Mouse (Mus musculus) lung, adult 2 months (tissue): Measurements from ENCODE around the gene Hdgfl2. TPM values are rescaled to one million over a fixed set of nuclear protein-coding genes. Genes with fewer than 3 reads are reported as not detected.

Experiments used
- DNase-seq: peaks from one replicate; pipeline ENCODE4 v3.0.0; 2022
- H3K4me1 ChIP-seq: fragments of 200-500 bp; 2 replicates; pipeline ENCODE4 v1.6.1; 2011; ENCODE audit warnings: low read length; ENCODE audit not compliant: control insufficient read depth, insufficient read depth
- H3K4me3 ChIP-seq: fragments of 200-500 bp; replicated peaks from 2 replicates; pipeline ENCODE3; 2011; ENCODE audit warnings: low read depth, mild to moderate bottlenecking, control low read depth, low read length; ENCODE audit errors: extremely low read depth
- CTCF ChIP-seq: fragments of 200-500 bp; IDR thresholded peaks from 2 replicates; pipeline ENCODE4 v1.5.1; 2011; ENCODE audit warnings: mild to moderate bottlenecking, low read length, control low read depth; ENCODE audit not compliant: insufficient read depth
- POLR2A ChIP-seq: fragments of 200-500 bp; IDR thresholded peaks from 2 replicates; pipeline ENCODE4 v1.6.1; 2011; ENCODE audit warnings: low read depth, mild to moderate bottlenecking, control low read depth, low read length, borderline replicate concordance; ENCODE audit errors: extremely low read depth
- WGBS: fragments of 180-500 bp; shearing (Covaris S2); methylation state at CpG from one replicate; pipeline ENCODE4 v1.1.7; 2018; 5-methylcytosine and 5-hydroxymethylcytosine counted together
- polyA plus RNA-seq: library from polyadenylated mRNA; depleted of rRNA; stranded (reverse); fragments of >200 nt; gene quantifications from 2 replicates; pipeline ENCODE4 v1.2.3, GENCODE M21; 2012

Hdgfl2 gene
- polyA plus RNA-seq, 1 experiment = 47.2 TPM

DNA sequence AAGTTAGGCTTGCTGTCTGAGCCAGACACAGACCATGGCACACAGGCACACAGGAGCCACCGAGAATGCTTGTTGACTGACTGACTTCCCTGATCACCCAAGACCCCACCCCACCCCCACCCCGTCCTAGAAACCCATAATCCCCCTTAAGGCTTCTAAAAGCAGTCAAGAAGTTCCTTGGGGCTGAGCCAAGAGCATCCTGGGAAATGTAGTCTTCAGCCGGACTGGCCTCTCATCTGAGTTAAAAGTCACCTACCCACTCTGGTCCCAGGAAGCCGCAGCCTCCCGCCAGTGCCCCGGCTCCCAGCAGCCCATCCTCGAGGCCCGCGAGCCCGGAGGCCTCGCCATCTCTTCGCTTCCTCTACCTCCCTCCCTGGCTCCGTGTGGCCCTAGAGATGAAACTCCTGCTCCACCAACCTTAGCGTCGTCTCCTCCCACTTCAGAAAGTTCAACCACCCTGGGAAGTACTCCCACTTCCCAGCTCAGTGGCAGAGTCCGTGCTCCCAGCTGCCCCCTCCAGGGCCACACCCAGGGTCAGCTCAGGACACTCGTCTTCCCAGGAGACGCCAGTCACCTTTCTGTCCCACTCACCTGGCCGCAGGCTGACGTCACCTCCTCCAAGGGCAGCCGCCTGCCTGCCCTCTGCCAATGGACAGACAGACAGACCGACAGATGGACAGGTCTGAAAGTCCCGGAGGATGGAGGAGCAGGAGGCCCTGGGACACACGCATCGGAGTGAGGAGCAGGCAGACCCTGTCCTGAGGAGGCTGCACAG is 58.6 kb downstream of the Hdgfl2 start:
- no peak for TF ChIP-seq POLR2A
- TF ChIP-seq CTCF = no peak
- WGBS = 37% methylated on average over 25 of the region's 25 CpGs
- no peak overlapping the region for H3K4me3 ChIP-seq
- peaks cover 3% of the 10 kb centered on the region; the same call in 1 of the 2 replicates for H3K4me1 ChIP-seq
- DNase-seq = no peak

DNA sequence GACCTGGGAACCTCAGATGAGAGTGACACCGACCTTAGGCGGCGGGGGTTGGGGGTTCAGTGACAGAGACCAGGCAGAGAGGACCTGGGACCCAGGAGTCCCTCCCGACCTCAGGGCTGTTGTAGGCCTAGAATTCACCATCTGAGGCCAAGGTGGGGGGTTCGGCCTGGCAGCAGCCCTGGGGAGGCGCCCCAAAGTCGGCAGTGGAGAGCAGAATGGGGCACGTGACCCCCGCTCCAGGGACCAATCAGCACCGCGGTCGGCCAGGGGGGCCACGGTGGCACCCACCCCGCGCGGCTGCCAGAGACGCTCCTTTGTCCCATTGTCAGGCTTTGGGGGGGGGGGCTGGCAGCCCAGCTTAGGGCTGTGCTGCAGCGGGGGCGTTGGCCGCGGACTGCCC is 59.9 kb downstream of the Hdgfl2 start:
- WGBS = 15% methylated on average over 21 of the region's 21 CpGs
- Histone ChIP-seq H3K4me1 (peaks cover 2% of the 10 kb centered on the region; the same call in 1 of the 2 replicates), H3K4me3 (no peak overlapping the region)
- TF ChIP-seq POLR2A (no peak), CTCF (no peak)
- no peak for DNase-seq

DNA sequence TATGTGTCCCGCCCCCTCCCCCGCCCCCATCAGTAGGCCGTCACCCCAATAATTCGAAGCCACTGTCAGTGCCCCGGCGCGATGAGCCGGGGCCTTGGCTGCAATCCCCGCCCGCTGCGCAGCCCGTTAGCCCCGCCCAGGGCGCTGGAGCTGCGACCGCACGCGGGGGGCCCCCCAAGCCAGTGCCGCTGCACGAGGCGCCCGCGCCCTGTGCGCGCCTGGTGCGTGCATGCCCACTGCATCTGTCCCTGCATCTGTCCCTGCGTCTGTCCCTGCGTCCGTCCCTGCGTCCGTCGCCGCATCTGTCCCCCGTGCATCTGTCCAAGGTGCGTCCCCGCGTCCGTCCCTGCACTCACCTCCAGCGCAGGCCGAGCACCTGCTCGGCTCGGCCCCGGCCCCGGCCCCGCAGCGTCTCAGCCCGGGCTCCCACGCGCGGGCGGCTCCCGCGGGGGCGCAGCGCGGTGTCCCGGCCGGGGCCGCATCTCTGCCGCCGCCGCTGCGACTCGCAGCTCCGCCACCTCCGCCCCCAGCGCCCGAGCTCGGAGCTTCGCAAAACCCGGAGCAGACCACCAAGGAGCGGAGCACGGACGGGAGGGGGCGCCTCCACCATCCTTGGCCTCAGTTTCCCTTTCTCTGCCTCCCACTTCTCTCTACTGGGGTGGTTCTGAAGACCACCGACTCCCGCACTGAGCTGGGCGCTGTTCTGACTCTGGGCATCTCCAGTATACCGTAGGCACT is 60.6 kb downstream of the Hdgfl2 start, which contains the start of gene Sema6b:
Gene Sema6b (minus strand): TSS at position 486 of the 738 bp plus-strand sequence.
- peak within 1 kb of the TSS; percentile 63 for H3K4me3 ChIP-seq
- DNase-seq = peak; percentile 46
- no peaks in the 10 kb centered on the region for H3K4me1 ChIP-seq
- TF ChIP-seq POLR2A = no peak
- no peak for TF ChIP-seq CTCF
- WGBS = 2% methylated on average over 78 of the region's 79 CpGs

DNA sequence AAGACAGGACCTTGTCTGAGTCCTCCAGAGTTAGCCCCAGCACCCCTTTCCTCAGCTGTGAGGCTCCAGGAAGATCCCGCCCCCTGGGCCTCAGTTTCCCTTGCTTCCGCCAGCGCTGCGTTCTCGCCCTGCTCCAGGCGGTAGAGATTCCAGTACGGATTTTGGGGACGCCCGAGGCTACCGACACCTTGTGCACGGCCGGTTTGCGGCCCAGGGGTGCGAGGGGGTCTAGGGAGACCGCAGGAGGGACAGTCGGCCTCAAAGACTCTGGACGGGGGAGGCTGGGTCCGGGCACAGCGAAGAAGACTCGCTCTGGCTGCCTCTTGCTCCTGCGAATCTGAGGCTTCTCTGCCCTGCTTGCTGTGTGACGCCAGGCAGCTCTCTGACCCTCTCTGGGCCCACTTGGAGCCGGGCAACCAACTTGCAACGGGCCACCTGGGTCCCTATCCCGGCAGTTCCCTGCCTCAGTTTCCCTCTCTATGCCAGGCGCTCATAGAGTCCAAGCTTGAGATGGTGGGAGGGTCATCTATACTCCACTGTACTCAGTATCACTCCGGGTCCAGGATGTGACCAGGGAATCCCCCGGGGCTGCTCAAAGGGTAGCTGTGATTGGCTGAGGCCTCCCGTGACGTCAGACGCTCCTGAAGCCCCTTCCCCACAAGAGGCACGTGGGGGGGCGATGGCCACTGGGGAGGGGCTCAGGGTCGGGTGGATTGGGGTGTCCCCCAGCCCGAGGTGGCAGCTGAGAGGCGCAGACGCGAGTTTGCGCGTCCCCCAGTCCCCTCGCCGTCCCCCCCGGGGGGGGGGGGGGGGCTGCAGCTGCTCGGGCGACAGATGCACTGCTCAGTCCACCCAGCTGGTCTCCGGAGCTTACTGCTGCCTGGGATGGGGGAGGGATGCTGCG is 62.5 kb downstream of the Hdgfl2 start:
- no peak for TF ChIP-seq POLR2A
- TF ChIP-seq CTCF = no peak
- 3% methylated on average over 42 of the region's 47 CpGs for WGBS

DNA sequence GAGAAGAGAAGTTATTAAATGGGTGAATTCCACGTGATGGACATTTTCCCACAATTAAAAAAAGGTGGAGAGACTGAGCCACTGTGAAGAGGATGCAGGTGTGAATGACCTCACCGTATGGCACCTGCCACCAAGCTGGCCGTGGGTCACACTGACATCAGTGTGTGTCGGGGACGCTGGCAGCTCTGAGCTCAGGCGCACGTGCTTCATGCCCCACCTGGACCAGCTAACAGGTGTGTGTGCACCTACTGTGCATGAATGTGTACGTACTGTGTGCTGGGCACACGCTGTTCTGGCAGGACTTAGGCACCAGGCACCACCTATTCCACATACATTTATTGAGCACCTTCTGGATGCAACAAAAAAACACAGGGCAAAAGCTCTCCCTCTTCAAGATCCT is 65.1 kb downstream of the Hdgfl2 start:
- TF ChIP-seq CTCF (no peak), POLR2A (no peak)
- no peak for DNase-seq
- Histone ChIP-seq H3K4me1 (no peaks in the 10 kb centered on the region), H3K4me3 (no peak overlapping the region)
- 66% methylated on average over 9 of the region's 9 CpGs for WGBS

More for the DNA sequence above, 62.5 kb downstream of the Hdgfl2 start:
- Histone ChIP-seq H3K4me3 (no peak overlapping the region), H3K4me1 (no peaks in the 10 kb centered on the region)
- DNase-seq = no peak

DNA sequence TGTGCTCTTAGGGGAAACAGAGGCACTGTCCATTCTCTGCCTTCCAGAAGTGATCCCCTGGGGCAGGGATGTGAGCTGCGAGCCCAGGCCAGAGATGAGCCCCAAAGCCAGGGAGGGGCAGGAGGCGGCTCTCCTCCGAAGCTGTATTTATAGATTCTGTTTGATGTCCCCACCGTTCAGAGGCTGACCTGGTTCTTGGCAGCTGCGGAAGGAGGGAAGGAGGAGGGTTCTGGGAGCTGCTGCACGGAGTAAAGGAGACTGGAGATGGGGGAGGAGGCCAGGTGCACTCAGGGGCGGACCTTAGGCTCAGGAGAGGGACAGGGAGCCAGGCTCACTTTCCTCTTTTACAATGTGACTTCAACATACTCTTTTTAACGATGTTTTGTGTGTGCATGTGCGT is 66.7 kb downstream of the Hdgfl2 start:
- Histone ChIP-seq H3K4me1 (no peaks in the 10 kb centered on the region), H3K4me3 (no peak overlapping the region)
- 30% methylated on average over 9 of the region's 9 CpGs for WGBS
- no peak for TF ChIP-seq CTCF
- TF ChIP-seq POLR2A = no peak
- DNase-seq = no peak

DNA sequence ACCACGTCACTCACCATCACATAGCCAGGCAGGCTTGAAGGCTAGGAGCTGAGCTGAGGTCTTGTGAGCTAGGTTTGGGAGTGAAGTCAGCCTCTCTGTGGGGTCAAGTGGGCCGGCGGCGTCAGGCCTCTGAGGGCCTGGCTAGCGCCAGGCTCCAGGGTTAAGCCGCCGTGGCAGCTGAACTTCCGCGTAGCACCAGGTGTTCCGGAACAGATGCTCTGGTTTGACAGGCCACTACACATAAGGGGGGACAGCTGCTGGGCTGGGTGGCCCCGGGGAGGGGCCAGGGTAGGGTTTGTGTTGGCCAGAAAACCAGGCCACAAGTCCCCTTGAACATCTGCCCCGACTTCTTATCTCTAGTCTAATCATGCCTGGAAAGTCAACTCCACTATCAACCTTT is 68.0 kb downstream of the Hdgfl2 start:
- no peak for TF ChIP-seq CTCF
- TF ChIP-seq POLR2A = no peak
- Histone ChIP-seq H3K4me3 (no peak overlapping the region), H3K4me1 (no peaks in the 10 kb centered on the region)
- DNase-seq = no peak
- 57% methylated on average over 12 of the region's 12 CpGs for WGBS

DNA sequence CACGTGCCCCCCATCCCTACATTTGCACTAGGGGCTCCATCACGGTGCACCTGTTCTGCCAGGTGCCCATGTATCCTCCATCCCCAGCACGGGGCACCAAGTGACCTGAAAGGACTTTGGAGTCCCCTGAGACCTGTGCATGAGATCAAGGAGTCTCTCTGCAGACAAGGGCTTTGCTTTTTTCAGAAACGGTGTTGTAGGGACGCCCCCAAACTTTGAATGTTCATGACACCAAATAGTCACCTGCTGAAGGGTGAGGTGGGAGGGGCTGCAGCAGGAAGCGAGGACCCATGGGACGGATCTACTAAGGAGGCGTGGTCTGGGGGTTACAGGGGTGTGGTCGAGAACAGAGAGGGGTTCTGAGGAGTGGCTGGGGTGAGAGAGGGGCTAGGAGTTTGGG is 68.8 kb downstream of the Hdgfl2 start:
- no peak for DNase-seq
- no peak for TF ChIP-seq CTCF
- TF ChIP-seq POLR2A = no peak
- Histone ChIP-seq H3K4me3 (no peak overlapping the region), H3K4me1 (no peaks in the 10 kb centered on the region)
- WGBS = 22% methylated on average over 9 of the region's 9 CpGs
